Mouse (Mus musculus) spleen, postnatal 36 days (tissue): ENCODE data around the gene Asrgl1.
"Not testable (repeated sequence)": the region's sequence is repeated elsewhere in the genome, so short reads cannot be mapped to it uniquely, and the experiment has no call there.

ENCODE experiments used
- DNase-seq, 2 experiments: peaks; one replicate each; pipeline ENCODE4 v3.0.0; 2022; ENCODE audit warnings: low spot score in 2 of 2, mixed read lengths in 1 of 2

The Asrgl1 gene

DNA sequence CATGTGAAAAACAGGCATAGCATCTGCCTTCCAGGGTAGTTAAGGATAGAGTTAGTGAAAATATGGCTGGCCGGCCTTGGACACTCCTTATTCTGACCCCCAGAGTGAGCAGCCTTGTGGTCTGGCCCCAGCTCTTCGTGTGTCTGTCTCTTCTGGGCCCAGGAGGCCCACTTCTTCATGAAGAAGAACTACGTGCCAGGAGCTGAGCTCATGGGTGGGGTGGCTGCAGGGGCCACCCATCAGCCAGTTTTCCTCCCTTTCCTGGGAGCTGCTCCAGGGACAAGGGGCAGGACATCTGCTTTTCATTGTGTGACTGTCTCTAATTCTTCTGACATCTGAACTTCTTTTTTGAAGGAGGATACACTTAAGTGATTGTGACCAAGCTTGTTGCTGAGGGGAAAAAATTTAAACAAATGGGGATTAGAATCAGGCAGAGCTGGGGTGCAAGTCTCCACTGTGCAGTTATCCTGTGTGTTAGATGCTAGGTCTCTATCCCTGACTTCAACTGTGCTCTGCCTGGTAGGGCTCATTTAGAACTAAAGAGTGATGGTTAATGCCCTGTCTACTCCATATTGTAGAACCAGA lies 30.2 kb downstream of the Asrgl1 start:
- no peak for DNase-seq

- peak; percentile 65 to 72 for DNase-seq
Measured at GRCm38 (mm10) chr19:9103986-9104385, 31.4 kb downstream of the Asrgl1 start.

DNA sequence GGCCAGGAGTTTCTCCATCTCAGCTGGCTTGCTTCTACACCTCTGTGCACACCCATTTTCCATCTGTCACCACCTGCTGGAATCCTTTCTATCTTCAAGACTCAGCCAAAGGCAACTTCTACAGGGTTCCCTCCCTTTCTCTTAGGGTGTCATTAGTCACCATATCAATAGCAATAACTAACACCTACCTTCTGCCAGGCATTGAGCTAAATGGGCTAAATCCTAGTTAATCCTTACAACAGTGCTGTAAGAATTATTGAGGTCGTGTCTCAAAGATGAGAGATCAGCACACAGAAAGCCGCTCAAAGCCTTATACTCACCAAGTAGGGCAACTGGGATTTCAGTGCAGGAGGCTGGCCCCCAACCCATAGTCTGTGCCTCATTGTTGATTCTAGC lies 34.4 kb downstream of the Asrgl1 start:
- DNase-seq: no peak

DNA sequence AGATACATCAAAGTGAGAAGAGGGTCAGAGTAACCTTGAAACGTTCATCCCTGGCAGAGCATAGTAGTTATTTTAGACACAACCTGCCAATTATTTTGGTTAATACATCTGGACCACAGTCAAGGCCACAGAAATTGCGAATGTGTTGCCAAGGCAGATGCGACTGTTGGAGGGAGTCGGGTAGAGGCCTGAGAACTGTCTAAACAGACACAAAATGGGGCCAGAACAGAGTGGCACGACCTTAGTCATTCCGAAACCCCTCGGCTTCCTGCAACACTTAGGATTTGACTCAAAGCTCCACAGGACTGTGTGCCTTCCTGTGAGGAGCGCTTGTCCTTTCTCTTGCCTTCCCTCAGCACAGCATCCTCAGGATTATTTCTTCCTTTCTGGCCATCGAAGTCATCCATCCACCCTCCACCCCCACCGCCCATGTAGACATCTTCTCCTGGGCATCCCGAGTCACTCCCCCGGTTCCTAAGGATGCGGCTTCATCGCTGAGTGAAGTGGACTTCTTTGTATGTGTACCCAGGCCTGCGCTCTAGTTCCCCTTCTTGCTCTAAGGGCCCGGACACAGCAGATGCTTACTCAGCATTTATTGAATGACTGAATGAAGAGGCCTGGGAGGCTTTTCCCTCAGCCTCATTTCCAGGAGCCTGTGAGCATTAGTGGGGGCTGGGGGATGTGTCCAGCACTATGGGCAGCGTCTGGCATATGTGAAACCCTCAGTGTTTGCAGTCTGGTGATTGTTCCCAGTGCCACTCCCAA lies 35.0 kb downstream of the Asrgl1 start:
- no peak for DNase-seq

- no peak for DNase-seq
Measured at GRCm38 (mm10) chr19:9099751-9100150, 35.7 kb downstream of the Asrgl1 start.

DNA sequence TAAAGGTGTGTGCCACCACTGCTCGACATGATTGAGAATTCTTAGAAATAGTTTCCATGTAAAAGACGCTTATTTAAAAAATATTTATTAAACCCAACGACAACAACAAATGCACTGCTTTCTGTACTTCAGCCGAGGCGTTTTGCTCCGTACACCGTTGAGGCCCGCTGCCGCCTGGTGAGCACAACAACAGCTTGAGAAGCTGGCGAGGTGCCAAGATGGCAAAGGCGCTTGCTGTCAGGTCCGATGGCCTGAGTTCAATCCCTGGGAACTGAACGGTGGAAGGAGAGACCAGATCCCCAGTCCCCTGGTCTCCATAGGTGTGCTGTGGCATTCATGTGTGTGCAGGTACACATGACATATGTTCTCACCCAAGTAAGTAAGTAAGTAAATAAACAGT lies 38.0 kb downstream of the Asrgl1 start:
- DNase-seq: no peak

- no peak for DNase-seq
Measured at GRCm38 (mm10) chr19:9095111-9095510, 40.3 kb downstream of the Asrgl1 start.

DNA sequence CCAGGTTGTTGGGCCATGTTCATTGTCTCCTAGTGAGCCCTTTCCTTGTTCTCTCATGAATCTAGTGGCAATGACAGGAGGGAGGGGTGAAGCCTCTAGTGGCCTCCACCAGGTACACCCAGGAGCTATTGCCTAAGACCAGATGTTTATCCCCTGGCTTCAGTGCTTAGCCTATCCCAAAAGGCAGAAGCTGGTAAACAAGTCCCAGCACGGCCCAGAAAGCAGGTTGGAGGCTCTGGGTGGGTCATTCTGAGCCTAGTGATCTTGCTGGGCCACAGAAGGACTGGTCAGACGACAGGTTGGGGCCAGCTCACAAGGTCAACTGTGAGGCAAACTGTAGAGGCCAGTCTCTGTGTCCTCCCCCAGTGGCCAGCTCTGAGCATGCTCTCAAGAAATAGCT lies 44.7 kb downstream of the Asrgl1 start:
- DNase-seq: no peak

GRCm38 (mm10) chr19:9090191-9090590 lies 45.2 kb downstream of the Asrgl1 start:
- no peak for DNase-seq

- no peak for DNase-seq
Measured at GRCm38 (mm10) chr19:9087821-9088220, 47.6 kb downstream of the Asrgl1 start, which contains the start of gene Scgb1a1. Gene Scgb1a1, minus strand, starts transcription at chr19:9087958.

GRCm38 (mm10) chr19:9083892-9084291 lies 51.5 kb downstream of the Asrgl1 start:
- not testable (repeated sequence) for DNase-seq

DNA sequence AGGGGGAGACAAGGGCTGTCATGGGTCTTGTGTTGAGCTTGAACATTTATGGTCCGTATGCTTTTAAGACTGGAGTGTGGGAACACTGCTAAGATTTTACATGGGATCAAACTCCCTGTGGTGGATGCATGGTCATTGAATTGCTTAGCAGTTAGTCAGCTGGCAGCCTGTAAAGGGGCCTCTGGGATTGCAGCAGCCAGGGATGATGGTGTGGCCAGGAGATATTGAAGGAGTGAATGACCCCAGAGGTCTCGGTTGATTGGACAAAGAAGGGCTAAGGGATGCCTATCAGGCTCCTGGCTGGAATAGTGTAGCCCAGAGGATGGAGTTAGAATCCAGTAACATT lies 52.5 kb downstream of the Asrgl1 start:
- no peak for DNase-seq

DNA sequence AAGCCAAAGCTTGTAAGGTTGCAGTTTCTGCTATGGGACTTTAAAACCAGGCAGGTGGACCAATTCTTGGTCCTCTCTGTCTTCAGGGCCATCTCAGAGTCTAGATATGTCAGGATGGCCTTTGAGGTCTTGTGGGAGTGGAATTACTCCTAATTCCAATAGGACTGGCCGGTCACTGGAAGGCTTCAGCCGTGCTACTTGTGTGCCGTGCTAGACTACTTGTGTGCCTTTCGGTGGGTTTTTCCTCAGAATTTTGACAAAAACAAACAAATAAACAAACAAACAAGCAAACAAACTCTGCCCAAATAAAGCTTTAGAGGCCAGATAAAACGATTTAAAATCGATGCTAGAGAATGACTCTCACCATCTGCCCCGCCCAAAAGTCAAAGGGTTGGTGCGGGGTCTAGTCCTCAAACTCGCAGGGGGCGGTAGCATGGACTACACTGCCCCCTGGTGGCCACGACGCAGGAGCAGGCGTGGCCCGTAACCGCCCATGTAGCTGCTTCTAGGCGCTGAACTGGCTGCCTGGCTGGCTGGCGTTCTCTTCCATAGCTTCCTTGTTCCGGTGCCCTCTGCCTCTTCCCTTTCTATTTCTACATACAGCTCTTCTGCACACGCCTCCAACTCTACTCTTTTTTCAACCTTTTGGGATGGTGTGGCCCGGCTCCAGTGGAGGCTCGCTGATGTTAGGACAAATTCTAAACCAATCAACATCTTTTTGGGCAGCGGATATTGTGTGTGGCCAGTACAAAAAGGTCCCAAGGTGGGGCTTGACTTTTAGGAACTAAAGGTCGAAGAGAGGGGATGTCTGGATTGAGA lies 53.0 kb downstream of the Asrgl1 start:
- peak; percentile 71 to 80 for DNase-seq

GRCm38 (mm10) chr19:9081311-9082190 lies 53.9 kb downstream of the Asrgl1 start:
- no peak for DNase-seq

DNA sequence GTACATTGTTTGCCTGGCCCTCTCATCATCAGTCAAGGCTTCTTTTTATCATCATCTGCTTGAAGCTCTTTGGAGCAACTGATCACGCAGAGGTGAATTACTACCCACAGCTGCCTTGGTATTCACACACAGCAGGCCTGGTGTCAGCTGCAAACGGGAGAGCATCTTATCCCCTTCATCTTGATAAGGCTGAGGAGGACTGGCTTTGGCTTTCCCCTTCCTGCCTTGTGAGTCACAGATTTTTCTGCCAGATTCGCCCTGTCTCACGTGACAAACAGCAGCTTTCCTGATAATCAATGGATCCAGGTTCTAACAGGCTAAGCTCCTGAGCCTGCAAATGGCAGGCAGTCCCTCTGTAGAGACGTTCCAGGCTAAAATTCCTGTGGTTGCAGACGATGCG lies 55.5 kb downstream of the Asrgl1 start:
- DNase-seq: no peak

DNA sequence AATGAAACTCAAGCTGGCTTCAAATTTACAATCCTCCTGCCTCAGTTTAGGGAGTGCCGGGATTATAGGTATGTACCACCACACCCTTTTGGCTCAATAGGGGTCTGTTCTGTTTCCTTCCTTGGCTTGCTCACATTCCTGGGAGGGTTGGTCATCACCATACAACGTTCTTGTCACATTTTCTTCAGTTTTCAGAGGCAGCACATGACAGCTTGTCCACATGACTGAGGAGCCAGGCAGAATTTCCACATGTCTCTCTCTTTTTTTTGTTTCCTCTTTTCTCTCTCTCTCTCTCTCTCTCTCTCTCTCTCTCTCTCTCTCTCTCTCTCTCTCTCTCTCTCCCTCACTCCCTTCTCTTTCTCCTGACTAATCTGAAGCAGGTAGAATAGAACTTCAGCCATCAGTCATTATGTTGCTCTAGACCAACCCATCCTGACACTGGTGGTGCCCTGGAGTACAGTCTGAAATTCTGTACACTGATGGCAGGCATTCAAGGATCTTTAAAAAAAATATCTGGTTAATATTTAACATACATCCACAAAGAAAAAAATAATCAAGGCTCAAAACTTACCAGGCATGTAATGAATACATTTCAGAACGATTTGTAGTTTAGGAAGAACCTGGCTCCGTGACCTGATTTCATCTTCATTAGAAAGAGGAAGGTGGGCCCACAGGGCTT lies 58.3 kb downstream of the Asrgl1 start:
- DNase-seq: no peak

- DNase-seq: no peak
Measured at GRCm38 (mm10) chr19:9076035-9076434, 59.4 kb downstream of the Asrgl1 start.

GRCm38 (mm10) chr19:9075558-9075957 lies 59.9 kb downstream of the Asrgl1 start:
- no peak for DNase-seq

DNA sequence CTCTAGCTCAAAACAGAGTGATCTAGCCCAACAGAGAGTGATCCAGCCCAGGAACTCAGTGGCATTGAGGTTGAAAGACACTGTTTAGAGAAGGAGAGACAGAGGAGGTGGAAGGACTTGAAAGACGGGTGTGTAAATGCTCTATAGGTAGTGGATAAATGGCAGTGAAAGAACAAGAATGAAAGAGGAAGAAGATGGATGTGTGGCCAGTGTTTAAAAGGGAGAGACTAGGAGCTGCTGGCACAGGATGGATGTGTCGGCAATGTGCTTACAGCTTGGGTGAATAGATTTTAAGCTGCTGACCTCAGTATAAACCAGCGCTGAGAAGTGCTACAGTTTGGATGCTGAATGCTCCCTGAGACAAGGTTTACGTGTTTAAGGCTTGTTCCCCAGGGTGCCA lies 61.0 kb downstream of the Asrgl1 start:
- no peak for DNase-seq

DNA sequence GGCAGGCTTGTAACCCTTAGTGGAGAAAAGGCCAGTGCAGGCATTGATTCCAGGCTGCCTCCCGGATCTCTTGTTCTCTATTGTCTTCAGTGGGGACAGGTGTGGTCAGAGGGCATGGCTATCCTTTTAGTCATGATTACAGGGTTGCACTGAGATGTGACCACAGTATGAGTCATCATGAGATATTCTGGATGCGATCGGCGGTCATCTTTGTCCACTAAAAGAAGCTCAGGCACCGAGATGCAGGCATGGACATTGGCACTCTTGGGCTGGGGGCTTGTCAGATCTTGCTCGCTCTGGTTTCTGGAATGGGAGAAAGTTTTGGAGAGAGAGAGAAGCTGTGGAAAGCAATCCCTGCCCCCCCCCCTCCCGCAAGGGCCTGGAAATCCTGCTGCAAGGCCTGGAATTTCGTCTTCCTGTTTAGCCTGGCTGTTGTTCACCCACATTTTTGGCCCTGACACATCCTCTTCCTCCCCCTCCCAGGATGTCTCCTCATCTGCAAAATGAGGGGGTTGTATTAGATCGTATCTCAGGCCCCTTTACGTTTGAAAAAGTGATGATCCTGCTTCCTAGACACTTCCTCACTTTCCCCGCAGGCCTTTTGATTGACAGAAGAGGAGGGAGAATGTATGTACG lies 61.5 kb downstream of the Asrgl1 start:
- no peak for DNase-seq

DNA sequence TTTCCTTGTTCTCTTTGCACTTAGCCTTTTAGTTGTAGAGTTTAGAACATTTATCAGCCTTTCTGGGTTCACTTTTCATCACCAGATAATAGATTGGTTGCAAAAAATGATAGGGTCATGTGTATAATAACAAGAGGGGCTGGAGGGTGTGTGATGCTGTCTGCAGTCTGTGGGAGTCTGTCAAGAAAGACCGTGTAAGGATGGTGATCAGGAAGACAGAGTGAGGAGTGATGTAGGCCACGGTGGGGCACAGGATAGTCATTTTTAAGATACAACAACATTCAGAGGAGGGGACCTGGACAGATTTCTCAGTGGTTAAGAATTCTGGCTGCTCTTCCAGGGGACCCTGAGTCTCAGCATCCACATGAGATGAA lies 63.3 kb downstream of the Asrgl1 start:
- DNase-seq: no peak
